Mouse (Mus musculus) spleen, adult 2 months (tissue): ENCODE data around the gene Scp2. TPM values are rescaled to one million over a fixed set of nuclear protein-coding genes. Genes with fewer than 3 reads are reported as not detected.
A peak's percentile ranks its signal among the peaks of the same experiment; 100 is the strongest.
"Not testable (repeated sequence)": the region's sequence is repeated elsewhere in the genome, so short reads cannot be mapped to it uniquely, and the experiment has no call there.

Experiments
- DNase-seq, 2 experiments: peaks; one replicate each; pipeline versions ENCODE4 v3.0.0 to v3.0.0-alpha.2; 2012 to 2021; ENCODE audit warnings: low spot score in 2 of 2, low read depth in 1 of 2
- H3K27ac ChIP-seq: fragments of 200-500 bp; 2 replicates; pipeline ENCODE4 v1.5.1; 2012; ENCODE audit warnings: low read length, inconsistent platforms; ENCODE audit not compliant: insufficient read depth
- H3K27me3 ChIP-seq: fragments of 200-500 bp; 2 replicates; pipeline ENCODE4 v1.6.1; 2012; ENCODE audit warnings: mild to moderate bottlenecking, moderate library complexity, low read length, inconsistent platforms; ENCODE audit not compliant: control insufficient read depth, insufficient read depth
- H3K36me3 ChIP-seq: fragments of 200-500 bp; 2 replicates; pipeline ENCODE4 v1.6.1; 2012; ENCODE audit warnings: mild to moderate bottlenecking, low read length, inconsistent platforms; ENCODE audit not compliant: control insufficient read depth, insufficient read depth
- H3K4me1 ChIP-seq: fragments of 200-500 bp; 2 replicates; pipeline ENCODE4 v1.6.1; 2011; ENCODE audit warnings: inconsistent platforms; ENCODE audit not compliant: control insufficient read depth, insufficient read depth, insufficient read length
- H3K4me3 ChIP-seq: fragments of 200-500 bp; 2 replicates; pipeline ENCODE4 v1.5.1; 2011; ENCODE audit warnings: mild to moderate bottlenecking, inconsistent platforms; ENCODE audit not compliant: insufficient read depth, insufficient read length; ENCODE audit errors: extremely low read depth
- CTCF ChIP-seq: fragments of 200-500 bp; IDR thresholded peaks from 2 replicates; pipeline ENCODE4 v1.5.1; 2011; ENCODE audit warnings: mild to moderate bottlenecking, inconsistent platforms; ENCODE audit not compliant: insufficient read depth, insufficient read length, insufficient replicate concordance; ENCODE audit errors: extremely low read depth
- POLR2A ChIP-seq: fragments of 200-500 bp; IDR thresholded peaks from 2 replicates; pipeline ENCODE4 v1.6.1; 2011; ENCODE audit warnings: low read depth, low read length, inconsistent platforms
- WGBS: fragments of 180-500 bp; shearing (Covaris S2); methylation state at CpG from one replicate; pipeline ENCODE4 v1.1.7; 2018; 5-methylcytosine and 5-hydroxymethylcytosine counted together
- polyA plus RNA-seq: library from polyadenylated mRNA; depleted of rRNA; stranded (reverse); fragments of >200 nt; gene quantifications from 2 replicates; pipeline ENCODE4 v1.2.3, GENCODE M21; 2012

The Scp2 gene
- polyA plus RNA-seq, 1 experiment, result 54.0 TPM

DNA sequence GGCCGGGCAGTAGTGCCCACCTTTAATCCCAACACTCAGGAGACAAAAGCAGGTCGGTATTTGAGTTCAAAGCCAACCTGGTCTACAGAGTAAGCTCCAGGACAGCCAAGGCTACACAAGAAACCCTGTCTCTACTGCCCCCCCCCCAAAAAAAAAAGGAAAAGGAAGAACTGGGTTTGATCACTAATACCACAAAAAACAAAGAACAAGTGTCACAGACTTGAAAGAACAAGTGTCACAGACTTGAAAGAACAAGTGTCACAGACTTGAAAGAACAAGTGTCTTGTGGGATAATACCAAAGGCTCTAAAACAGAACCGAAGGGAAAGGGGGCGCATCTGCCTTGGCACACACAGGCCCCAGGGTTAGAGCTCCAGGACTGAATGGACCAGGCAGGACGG, 63.9 kb downstream of the Scp2 start:
- TF ChIP-seq POLR2A (no peak), CTCF (no peak)
- Histone ChIP-seq H3K4me1 (no peaks in the 10 kb centered on the region; the same call in 1 of the 2 replicates), H3K4me3 (no peak overlapping the region), H3K27me3 (no peaks in the 10 kb centered on the region), H3K36me3 (no peaks in the 10 kb centered on the region), H3K27ac (peak overlapping the region; percentile 61)
- peak in 1 of 2 experiments; percentile 4 for DNase-seq
- WGBS, result 72% methylated on average over 5 of the region's 5 CpGs

DNA sequence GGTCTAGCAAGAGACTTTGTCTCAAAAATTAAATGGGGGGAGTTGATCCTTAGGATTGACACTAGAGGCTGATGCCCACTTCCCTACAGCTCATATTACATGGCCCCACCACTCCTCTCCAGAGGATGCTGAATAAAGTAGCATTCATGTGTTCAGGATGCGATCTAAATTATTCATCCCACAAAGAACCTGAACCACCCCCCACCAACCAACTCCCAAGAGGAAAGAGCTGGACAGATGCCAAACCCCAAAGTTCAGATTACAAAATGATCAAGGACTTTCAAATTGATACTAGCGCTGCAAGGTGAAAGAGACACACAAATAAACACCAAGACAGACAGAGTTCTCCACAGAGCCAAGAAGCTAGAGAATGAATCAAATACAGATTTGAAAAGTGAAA, 65.0 kb downstream of the Scp2 start:
- Histone ChIP-seq H3K4me3 (no peak overlapping the region), H3K27ac (no peak overlapping the region), H3K36me3 (no peaks in the 10 kb centered on the region), H3K4me1 (no peaks in the 10 kb centered on the region; the same call in 1 of the 2 replicates), H3K27me3 (no peaks in the 10 kb centered on the region)
- WGBS, result 76% methylated on average over 2 of the region's 2 CpGs
- no peak for DNase-seq
- TF ChIP-seq CTCF (no peak), POLR2A (no peak)

- H3K4me3 ChIP-seq, H3K4me1 ChIP-seq, DNase-seq, H3K36me3 ChIP-seq, H3K27me3 ChIP-seq, H3K27ac ChIP-seq: not testable (repeated sequence)
- 86% methylated on average over 15 of the region's 15 CpGs for WGBS
Measured at GRCm38 (mm10) chr4:108079191-108079590, 65.6 kb downstream of the Scp2 start.

- H3K4me3 ChIP-seq, result no peak overlapping the region
- H3K36me3 ChIP-seq, result no peaks in the 10 kb centered on the region
- no peak for DNase-seq
- H3K27me3 ChIP-seq, result no peaks in the 10 kb centered on the region
- no peak overlapping the region for H3K27ac ChIP-seq
- no peaks in the 10 kb centered on the region; the same call in 1 of the 2 replicates for H3K4me1 ChIP-seq
- TF ChIP-seq CTCF, result no peak
- no peak for TF ChIP-seq POLR2A
- 75% methylated on average over 3 of the region's 3 CpGs for WGBS
Measured at GRCm38 (mm10) chr4:108077224-108077955, 67.4 kb downstream of the Scp2 start.

GRCm38 (mm10) chr4:108074204-108074823, 70.5 kb downstream of the Scp2 start:
- H3K36me3 ChIP-seq, result 0 out of 2 replicates have a peak, but pooled peaks cover 1% of the 10 kb centered on the region
- 91% methylated on average over 3 of the region's 3 CpGs for WGBS
- peaks cover 5% of the 10 kb centered on the region for H3K4me1 ChIP-seq
- DNase-seq, result no peak
- no peak overlapping the region for H3K4me3 ChIP-seq
- no peak for TF ChIP-seq POLR2A
- no peak for TF ChIP-seq CTCF
- H3K27me3 ChIP-seq, result no peaks in the 10 kb centered on the region
- no peak overlapping the region for H3K27ac ChIP-seq

DNA sequence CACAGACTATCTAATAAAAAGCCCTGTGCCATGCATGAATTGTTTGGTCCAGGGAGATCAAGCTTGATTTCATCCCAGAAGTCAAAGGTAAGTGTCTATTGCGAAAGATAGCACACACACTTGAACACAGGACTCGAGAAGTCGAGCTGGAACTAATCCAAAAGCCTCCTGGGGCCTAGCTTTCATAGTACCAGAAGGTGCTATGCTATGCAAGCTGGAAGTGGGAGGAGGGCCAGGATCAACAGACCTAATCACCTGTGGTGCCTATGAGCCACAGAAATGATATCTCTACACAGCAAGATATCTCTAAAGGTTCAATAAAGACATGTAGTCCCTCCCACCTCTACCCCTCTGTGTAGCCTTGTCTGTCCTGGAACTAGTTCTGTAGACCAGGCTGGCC, 72.7 kb downstream of the Scp2 start:
- Histone ChIP-seq H3K4me3 (no peak overlapping the region), H3K36me3 (peaks cover 4% of the 10 kb centered on the region; the same call in 1 of the 2 replicates), H3K27ac (no peak overlapping the region), H3K4me1 (peaks cover 5% of the 10 kb centered on the region), H3K27me3 (no peaks in the 10 kb centered on the region)
- TF ChIP-seq CTCF (no peak), POLR2A (no peak)
- no peak for DNase-seq
- 89% methylated on average over 3 of the region's 3 CpGs for whole genome bisulfite sequencing
